Mouse (Mus musculus): ENCODE results near the gene Cnr2.

DNA sequence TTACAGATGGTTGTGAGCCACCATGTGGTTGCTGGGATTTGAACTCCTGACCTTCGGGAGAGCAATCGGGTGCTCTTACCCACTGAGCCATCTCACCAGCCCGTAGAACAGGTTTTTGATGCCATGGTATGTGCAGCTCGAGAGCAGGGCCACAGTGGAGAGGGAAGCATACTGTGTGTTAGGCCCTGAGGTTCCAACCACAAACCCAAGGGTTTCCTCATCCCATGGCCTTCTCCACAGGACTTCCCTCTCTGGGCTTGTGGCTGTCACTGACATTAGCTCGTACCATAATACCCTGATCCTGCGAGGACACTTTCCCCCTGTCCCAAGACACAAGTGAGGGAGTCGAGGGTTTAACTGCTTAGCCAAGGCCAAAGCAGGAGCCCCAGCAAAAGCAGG is 3.9 kb downstream of the Cnr2 start:
- TF ChIP-seq CTCF (IDR thresholded peaks at IDR 0.05; ENCODE audit: low read depth), result no peak
- TF ChIP-seq EP300 (IDR thresholded peaks at IDR 0.05; ENCODE audit: low read depth), result no peak

Measured in liver, postnatal 0 days (tissue).